Mouse (Mus musculus) megakaryocyte, embryonic 14.5 days (primary cell): ENCODE measurements around the gene Eva1b.

Experiments
- FLI1 ChIP-seq: IDR thresholded peaks from 2 replicates; pipeline ENCODE4 v1.6.1; 2012; ENCODE audit warnings: low read length, inconsistent platforms, mixed read lengths
- GATA1 ChIP-seq: IDR thresholded peaks from 3 replicates; pipeline ENCODE4 v1.6.1; 2012; ENCODE audit warnings: mixed read lengths, low read length, inconsistent platforms, borderline replicate concordance

GRCm38 (mm10) chr4:126111153-126111549, 36.4 kb upstream of the Eva1b start:
- TF ChIP-seq GATA1: no peak
- TF ChIP-seq FLI1: no peak
